Mouse (Mus musculus): ENCODE measurements around the gene Dynlt1a. TPM values are rescaled to one million over a fixed set of nuclear protein-coding genes. Genes with fewer than 3 reads are reported as not detected.
"Not testable (repeated sequence)": the region's sequence is repeated elsewhere in the genome, so short reads cannot be mapped to it uniquely, and the experiment has no call there.

Gene Dynlt1a
- polyA plus RNA-seq, 1 experiment from 2014 or later = 3.0 TPM

DNA sequence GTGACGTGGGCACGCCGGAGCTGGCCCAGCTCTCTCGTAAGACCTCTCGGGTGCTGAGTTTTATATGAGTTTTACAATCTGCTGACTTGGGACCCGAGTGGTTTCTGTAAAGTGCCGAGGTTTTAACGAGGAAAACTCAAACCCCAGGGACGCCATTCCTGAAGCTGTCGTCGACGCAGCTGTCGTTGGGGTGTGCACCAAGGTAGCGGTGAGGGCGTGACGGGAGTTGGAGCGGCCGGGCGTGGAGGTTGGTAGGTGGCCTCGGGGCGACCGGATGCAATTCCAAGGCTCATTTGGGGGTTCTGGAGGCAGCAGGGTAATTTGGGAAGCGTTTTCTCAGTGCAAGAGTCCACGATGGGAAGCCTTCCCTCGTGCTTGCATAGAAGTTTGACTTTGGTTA is 46.5 kb downstream of the Dynlt1a start:
- H3K27ac ChIP-seq (ENCODE audit: low read depth); H3K4me1 ChIP-seq (ENCODE audit: insufficient read depth); H3K36me3 ChIP-seq (replicated peaks; ENCODE audit: insufficient read depth, low read length); H3K9me3 ChIP-seq (ENCODE audit: low read length); H3K27me3 ChIP-seq (ENCODE audit: insufficient read depth, low read length): not testable (repeated sequence)
- peak overlapping the region; percentile 53 for H3K4me3 ChIP-seq (ENCODE audit: low read depth, low read length)
- peak; percentile 47 for ATAC-seq
- DNase-seq = peak; percentile 20
- peak overlapping the region; percentile 65 for H3K4me2 ChIP-seq (ENCODE audit: low read depth, low read length)
- WGBS (ENCODE audit: insufficient replicate concordance) = under 1% methylated on average over 25 of the region's 25 CpGs
- peak overlapping the region; percentile 50; the same call in 1 of the 2 replicates for H3K9ac ChIP-seq (replicated peaks)

DNA sequence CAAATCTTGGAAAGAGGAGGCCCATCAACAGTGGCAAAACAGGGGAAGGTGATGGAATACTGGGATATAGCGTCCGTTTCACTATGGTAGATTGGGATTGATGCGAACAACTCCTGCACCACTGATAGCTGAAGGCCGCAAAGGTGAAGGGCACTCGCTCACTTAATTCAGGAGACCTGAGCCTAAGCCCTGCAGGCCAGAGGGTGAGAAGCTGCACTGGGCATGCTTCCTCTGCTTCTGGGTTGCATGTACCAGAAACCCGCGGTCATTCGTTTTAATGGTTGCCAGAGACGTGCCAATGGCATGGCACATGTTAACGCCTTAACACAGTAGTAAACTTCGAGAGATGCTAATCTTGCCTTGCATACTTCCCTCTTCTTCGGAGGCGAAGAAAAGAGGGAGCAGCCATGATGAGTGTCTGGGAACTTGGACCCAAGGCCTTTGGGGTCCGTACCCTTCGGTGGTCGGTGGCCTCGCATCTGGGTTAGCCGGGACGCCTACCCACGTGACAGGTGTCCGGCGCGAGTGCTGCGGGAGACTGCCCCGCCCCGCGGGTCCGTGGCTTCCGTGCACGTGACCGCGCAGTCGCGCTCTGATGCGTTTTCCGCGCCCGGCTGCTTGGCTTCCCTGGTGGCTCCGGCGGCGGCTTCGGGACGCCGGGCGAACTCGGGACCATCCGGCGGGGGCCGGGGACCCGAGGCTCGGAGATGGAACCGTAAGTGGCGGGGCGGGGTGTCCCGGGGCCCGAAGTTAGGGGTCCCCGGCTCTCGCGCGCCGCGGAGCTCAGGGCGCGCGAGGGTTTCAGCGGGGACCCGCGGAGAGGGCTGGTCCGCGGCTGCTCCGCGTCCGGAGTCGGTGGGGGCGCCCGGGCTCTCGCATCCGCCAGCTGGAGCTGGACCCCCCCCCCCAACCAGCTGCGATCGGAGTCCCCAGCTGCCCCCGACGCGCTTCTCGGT is 47.1 kb downstream of the Dynlt1a start:
- 1% methylated on average over 47 of the region's 84 CpGs for WGBS (ENCODE audit: insufficient replicate concordance)
- not testable (repeated sequence) for H3K9me3 ChIP-seq (ENCODE audit: low read length); H3K27me3 ChIP-seq (ENCODE audit: insufficient read depth, low read length); H3K4me1 ChIP-seq (ENCODE audit: insufficient read depth); H3K27ac ChIP-seq (ENCODE audit: low read depth); H3K36me3 ChIP-seq (replicated peaks; ENCODE audit: insufficient read depth, low read length)
- H3K4me3 ChIP-seq (ENCODE audit: low read depth, low read length) = peak overlapping the region; percentile 53
- peak overlapping the region; percentile 65 for H3K4me2 ChIP-seq (ENCODE audit: low read depth, low read length)
- DNase-seq (peak; percentile 24), ATAC-seq (peak; percentile 80)
- peak overlapping the region; percentile 50; the same call in 1 of the 2 replicates for H3K9ac ChIP-seq (replicated peaks)

- not testable (repeated sequence) for DNase-seq; H3K9ac ChIP-seq (replicated peaks)
- 0% methylated on average over 3 of the region's 20 CpGs for WGBS (ENCODE audit: insufficient replicate concordance)
These were observed 60.2 kb downstream of the Dynlt1a start for GRCm38 (mm10) chr17:6257070-6257456.

GRCm38 (mm10) chr17:6256400-6257069 is 60.8 kb downstream of the Dynlt1a start, which contains the start of gene Tmem181a:
TSS of gene Tmem181a (plus strand) at chr17:6256860.
- H3K4me1 ChIP-seq (ENCODE audit: insufficient read depth); H3K36me3 ChIP-seq (replicated peaks; ENCODE audit: insufficient read depth, low read length); DNase-seq; H3K9me3 ChIP-seq (ENCODE audit: low read length); H3K9ac ChIP-seq (replicated peaks); H3K4me2 ChIP-seq (ENCODE audit: low read depth, low read length); H3K27me3 ChIP-seq (ENCODE audit: insufficient read depth, low read length); H3K27ac ChIP-seq (ENCODE audit: low read depth); ATAC-seq; H3K4me3 ChIP-seq (ENCODE audit: low read depth, low read length): not testable (repeated sequence)
- 0% methylated on average over 4 of the region's 51 CpGs for WGBS (ENCODE audit: insufficient replicate concordance)

More at GRCm38 (mm10) chr17:6257070-6257456, 60.2 kb downstream of the Dynlt1a start:
- not testable (repeated sequence) for ATAC-seq; H3K27ac ChIP-seq (ENCODE audit: low read depth); H3K27me3 ChIP-seq (ENCODE audit: insufficient read depth, low read length); H3K9me3 ChIP-seq (ENCODE audit: low read length); H3K4me2 ChIP-seq (ENCODE audit: low read depth, low read length); H3K36me3 ChIP-seq (replicated peaks; ENCODE audit: insufficient read depth, low read length); H3K4me3 ChIP-seq (ENCODE audit: low read depth, low read length); H3K4me1 ChIP-seq (ENCODE audit: insufficient read depth)

Other genes starting within 250 kb of the Dynlt1a start
- 0.43 and 0.73 TPM in 2 replicates for gene Serac1, start 237.8 kb downstream of the Dynlt1a start, polyA plus RNA-seq (2015; fragmentation: Nextera tagmentation; extraction: Ambion mirVana)
- 70.4 and 73.5 TPM in 2 replicates for gene Gtf2h5, start 237.7 kb downstream of the Dynlt1a start, polyA plus RNA-seq (2015; fragmentation: Nextera tagmentation; extraction: Ambion mirVana)
- gene Tulp4, start 211.1 kb downstream of the Dynlt1a start, polyA plus RNA-seq (2015; fragmentation: Nextera tagmentation; extraction: Ambion mirVana) = 14.2 and 17.8 TPM in 2 replicates
- gene Tmem181a, start 60.6 kb downstream of the Dynlt1a start, polyA plus RNA-seq (2015; fragmentation: Nextera tagmentation; extraction: Ambion mirVana) = 2.6 and 2.9 TPM in 2 replicates
- gene Dynlt1b, start 112.6 kb upstream of the Dynlt1a start, polyA plus RNA-seq (2015; fragmentation: Nextera tagmentation; extraction: Ambion mirVana) = 164 and 165 TPM in 2 replicates